Mouse (Mus musculus) liver, postnatal 0 days (tissue): ENCODE results near the gene Enam.

Experiments
- CTCF ChIP-seq: sonication (generic); IDR thresholded peaks from 2 replicates; pipeline ENCODE4 v1.5.1; 2016; ENCODE audit warnings: antibody characterized with exemption, low read depth
- EP300 ChIP-seq: IDR thresholded peaks from 2 replicates; pipeline ENCODE4 v1.6.1; 2016; ENCODE audit warnings: antibody characterized with exemption, low read depth, mild to moderate bottlenecking

GRCm38 (mm10) chr5:88534697-88535096, 46.9 kb downstream of the Enam start:
- TF ChIP-seq CTCF (no peak), EP300 (no peak)
